Mouse (Mus musculus): ENCODE results near the gene Vgll4.

Gene Vgll4

DNA sequence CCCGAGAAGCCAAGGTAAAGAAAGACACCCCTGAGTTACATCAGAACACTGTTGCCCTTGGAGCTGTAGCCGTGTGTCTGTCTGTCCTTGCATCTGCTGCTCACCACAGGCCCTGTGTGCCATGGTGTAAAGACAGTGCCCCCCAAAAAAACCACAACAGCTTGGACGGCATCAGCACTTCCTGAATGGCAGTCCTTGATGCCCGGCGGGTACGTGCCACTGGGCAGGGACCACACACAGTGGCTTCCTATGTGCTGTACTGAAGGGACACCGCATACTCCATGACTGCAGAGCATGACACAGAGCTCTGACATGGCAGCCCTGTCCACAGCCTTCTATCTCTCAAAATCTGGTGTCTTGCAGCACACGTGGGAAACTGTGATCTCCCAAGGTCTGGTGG lies 120.0 kb downstream of the Vgll4 start:
- in situ Hi-C loops (cut with MseI, MboI): no loop called here

DNA sequence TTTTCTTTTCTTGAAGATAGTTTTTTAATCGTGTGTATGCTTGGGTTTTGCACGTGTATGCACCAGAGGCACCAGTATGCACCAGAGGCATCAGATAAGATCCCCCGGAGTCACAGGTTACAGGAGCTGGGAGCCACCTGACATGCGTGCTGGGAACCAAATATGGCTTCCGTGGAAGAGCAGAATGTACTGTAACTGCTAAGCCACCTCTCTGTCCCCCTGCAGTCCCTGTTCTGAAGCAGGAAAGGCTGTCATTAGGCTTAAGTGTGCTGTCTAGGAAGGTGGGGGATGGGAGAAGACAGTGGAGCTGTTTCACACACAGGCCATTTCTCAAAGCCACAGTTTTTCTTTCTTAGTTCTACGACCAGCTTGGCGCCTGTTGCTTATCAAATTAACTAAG lies 121.0 kb downstream of the Vgll4 start:
- in situ Hi-C loops (cut with MseI, MboI): no loop called here

DNA sequence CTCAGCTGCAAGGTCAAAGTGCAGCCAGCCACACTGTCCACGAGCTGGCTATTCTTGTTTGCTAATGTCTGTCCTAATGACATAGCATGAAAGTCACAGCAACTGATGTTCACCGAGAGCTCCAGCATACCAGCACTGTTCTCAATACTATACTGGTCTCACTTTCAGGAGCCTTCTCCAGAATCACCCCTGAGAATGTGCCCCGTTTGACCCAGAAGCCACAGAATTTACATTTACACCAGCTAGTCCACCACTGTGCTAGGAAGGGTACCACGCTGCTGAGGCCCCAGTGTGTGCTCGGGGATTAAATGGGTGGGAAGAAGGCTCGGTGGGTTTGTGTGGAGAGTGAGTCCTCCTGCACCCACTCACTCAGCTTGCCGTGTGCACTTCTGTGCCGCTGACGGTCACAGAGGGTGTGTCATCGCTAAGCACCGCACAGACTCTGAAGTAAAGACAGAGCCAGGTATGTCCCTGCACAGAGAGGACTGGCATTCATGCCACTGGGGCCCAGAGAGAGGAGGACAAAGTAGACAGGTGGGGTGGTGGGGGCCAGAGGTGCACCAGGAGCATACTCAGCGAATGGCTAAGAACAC lies 122.1 kb downstream of the Vgll4 start:
- in situ Hi-C loops (cut with MseI, MboI): no loop called here

DNA sequence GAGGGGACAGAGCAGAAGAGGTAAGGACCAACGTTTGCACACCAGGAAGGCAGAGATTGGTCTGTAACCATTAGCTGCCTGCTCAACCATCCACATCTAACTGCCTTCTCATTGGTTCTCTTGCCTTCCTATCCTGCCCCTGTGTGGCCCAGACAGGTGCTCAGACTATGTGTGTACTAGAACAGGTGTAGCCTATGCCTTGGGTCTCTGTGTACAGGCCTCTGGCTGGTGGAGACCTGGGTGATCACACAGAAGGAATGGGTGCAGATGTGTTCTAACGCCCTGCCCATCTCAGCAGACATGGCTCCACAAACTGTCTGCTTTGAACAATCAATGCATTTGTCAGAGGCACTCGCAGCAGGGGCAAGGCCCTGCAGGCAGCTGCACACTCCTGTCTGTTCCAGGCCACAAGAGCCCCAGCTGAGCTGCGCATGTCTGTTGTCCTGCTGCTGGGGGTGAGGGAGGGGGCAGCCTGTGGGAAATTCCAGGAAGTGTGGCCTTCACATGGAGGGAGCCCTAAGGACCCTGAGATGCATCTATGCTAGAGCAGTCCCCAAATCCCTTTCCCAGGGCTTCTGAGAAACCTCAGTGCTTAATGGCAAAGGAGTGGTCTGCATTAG lies 123.5 kb downstream of the Vgll4 start:
- in situ Hi-C loops (cut with MseI, MboI): no loop called here

DNA sequence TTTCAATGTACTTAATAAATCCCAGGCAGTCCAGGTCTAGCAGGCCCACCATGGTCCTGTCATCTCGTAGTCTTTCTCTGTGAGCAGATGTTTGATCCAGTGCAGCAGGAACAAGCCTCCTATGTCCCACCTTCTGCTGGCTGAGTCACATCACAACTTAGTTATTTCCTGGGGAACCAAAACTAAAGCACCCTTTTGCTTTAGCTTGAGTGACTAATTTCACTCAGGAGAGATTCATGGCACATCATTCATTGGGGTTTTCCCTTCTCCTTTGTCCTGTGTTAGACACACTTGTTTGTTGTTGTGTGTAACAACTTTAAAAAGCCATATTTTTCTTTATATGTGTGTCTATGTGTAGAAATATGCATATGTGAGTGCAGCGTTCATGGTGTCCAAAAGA lies 126.9 kb downstream of the Vgll4 start:
- in situ Hi-C loops (cut with MseI, MboI): no loop called here

DNA sequence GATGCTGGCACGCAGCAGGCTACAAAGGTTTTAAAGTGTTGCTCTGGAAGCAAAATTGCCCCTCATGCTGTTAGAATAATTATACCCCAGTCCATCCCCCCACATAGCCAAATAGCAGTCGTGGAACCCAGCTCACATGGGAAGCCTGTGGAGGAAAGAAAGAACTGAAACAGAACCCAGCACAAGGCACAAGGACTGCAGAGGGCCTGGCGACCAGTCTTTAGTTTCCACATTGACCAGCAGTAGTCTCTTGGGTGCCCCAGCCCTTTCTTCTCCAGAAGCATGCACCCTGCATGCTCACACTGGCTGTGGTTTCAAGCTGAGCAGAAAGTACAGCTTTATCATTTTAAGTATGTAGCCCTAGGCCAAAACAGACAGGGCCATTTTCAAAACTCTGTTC lies 127.7 kb downstream of the Vgll4 start:
- in situ Hi-C loops (cut with MseI, MboI): no loop called here

DNA sequence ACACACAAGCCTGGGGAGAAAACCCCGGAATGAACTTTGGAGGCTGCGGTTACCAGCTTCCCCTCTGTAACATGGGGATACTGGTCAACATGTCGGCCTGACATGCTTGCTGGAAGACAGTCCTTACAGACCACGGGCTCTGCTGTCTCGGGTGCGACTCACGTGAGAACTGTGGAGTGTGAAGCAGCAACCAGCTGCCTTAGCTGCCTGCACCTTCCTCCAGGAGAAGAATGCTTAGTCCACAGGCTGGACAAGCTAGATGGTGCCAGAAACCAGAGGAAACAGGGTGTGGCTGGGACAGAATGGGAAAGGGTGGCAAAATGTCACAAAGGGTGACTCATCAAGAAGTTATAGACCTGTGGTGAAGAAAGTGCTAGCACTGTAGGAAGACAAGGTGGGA lies 129.8 kb downstream of the Vgll4 start:
- in situ Hi-C loops (cut with MseI, MboI): no loop called here

DNA sequence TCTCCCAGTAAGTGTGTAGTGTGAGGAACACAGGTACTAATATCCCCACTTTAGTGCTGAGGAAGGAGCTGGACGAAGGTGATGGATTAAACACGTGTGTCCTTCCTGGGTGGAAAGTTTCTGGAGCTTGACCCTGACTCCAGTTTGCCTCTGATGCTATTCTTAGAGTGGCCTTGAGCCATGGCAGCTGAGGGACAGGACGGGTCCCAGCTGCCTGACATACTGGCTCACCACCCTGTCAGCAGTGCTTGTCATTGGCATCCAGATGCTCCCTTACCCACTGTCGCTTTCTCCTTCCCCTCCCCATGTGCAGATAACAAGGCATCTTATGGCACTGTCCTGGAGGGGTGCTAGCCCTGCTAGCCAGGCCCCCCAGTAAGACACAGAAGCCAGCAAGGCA lies 130.9 kb downstream of the Vgll4 start:
- in situ Hi-C loops (cut with MseI, MboI): no loop called here

DNA sequence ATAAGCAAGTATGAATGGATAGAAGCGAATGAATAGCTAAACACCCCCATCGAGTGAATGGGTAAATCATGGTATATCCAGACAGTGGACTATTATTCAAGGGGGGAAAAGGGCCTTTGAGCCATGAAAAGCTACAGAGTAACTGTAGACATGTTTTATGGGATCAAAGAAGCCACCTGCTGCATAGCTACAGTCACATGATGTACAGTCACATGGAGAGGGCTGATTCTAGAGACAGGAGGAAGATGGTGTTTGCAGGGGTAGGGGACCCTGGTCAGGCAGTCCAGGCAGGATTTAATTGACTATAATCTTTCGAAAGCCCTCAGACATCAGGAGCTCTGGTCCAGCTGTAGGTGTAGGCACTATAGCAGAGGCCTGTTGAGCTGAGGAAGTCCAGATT lies 133.4 kb downstream of the Vgll4 start:
- in situ Hi-C loops (cut with MseI, MboI): no loop called here

DNA sequence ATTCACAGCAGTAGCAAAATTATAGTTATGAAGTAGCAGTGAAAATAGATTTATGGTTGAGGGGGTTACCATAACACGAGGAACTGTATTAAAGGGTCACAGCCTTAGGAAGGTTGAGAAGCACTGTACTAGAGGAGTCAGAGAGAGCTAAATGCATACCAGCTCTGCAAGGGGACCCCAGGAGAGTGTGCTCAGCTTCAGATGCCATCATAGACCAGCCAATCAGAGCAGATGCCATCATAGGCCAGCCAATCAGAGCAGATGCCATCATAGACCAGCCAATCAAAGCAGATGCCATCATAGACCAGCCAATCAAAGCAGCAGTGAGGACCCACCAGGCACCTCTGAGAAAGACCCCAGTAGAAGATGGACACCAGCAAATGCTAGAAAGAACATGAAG lies 134.0 kb downstream of the Vgll4 start:
- in situ Hi-C loops (cut with MseI, MboI): no loop called here

DNA sequence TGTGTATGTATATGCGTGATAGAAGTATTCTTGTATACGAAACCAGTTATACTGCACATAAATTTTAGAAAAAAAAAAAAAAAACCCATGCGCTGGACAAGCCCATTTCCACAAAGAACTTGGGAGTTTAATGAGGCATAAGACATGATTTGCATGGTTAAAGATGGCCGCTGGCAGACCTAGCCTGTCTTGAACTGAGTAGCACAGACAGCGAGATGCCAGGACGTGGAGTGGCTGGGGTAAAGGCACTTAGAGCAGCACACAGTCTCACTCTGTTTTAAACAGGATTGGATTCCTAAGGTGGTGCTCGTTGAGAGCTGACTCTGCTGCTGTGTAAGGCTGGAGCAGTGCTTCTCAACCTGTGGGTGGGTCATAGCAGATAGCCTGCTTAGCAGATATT lies 134.4 kb downstream of the Vgll4 start:
- in situ Hi-C loops (cut with MseI, MboI): no loop called here

DNA sequence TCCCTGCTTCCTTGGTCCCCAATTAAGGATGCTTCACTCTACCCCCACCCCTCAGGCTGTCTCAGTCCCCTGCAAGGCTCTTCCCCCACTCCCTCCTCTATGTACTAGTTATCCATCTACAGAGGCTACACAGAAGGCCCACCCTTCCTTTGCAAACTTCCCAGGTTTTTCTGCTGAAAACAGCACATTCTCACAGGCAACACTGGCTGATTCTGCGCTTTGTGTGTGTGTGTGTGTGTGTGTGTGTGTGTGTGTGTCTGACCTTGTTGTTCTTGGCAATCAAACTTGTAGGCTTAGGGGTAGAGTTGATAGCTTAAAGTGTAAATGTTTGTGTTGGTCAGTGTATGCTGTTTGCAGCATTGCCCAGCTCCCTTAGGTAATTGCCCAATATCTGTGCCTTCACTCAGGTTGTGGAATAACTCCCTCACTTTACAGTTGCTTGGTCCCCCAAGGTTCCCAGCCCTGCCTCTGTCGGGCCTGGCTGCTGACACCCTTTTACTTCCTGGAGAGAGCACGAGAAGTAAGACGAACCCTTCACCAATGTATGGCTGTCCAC lies 135.9 kb downstream of the Vgll4 start:
- in situ Hi-C loops (cut with MseI, MboI): no loop called here

DNA sequence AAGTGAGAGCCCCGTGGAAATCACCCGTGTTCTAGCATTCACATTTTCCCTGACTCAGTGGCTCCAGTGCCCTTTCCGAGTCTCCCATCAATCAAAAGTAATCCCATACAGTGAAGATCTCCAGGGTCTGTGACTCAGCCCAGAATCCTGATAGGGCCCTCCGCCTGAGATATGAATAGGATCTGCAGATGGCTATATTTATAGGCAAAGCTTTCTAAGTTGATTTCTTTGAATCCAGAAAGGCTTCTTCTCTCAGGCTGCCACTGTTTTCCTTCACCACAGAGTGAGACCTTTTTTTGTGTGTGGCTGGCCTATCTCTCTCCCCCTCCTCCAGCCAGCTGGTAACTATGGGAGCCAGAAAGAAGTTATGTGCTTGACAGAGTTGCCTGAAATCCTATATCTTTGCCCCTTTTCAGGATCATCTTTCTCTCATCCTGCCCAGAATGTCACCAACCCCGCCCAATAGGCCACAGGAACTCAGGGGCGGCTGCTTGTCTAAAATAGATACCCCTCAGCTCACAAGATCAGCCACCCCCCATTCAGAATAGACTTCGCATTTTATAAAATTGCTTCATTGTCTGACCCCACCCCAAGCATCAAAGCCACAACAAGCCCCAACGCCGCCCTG lies 136.6 kb downstream of the Vgll4 start:
- in situ Hi-C loops (cut with MseI, MboI): no loop called here

DNA sequence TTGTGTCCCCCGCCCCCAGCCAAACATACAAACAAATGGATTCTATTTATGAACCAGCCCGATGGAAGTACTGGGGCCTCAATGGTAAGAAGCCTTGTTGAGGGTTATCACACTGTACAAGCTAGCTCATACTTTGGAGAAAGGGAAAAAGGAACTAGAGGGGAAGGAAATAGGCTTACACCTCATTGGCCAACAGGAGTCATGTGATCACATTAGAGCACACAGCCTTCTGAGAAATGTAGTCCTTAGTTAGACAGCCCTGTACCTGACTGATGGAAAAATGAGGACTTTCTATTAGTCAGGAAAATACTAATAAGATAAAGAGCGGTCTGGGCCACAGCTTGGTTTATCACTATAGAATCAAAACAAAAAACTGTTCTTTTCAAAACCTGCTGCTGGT lies 138.0 kb downstream of the Vgll4 start:
- in situ Hi-C loops (cut with MseI, MboI): no loop called here

DNA sequence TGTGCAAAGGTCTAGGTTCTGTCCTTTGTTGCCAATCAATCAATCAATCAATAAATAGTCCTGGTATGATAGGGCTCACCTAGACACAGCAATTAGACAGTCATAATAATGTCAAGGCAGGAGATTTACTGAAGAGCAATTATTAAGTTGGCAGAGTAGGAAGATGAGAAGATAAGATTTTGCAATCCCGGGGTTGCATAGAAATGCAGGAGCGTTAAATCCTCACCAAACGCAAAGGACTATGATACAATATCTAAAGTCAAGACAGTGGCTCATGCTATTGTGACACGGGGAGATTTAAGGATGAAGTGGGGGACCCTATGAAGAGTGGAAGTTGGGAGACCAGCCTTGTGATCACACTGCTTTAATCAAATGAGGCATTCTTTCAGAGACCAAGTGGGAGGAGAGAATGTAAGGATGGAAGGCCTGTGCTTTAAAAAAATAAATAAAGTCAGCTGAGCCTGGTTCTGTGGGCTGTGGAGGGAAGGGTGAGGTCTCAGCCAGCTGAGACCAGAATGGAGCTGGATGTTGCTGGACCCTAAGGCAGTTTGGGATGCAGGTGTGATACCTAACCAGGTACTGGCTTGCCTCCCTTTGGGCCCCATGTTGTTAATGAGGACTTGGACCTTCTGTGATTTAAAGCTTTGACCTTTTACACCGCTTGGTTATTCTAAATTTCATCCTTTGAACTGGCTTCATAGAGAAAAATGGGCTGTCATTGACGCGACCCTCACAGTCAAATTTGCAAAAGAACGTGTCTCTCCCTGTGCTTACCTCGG lies 139.9 kb downstream of the Vgll4 start:
- in situ Hi-C loops (cut with MseI, MboI): no loop called here

DNA sequence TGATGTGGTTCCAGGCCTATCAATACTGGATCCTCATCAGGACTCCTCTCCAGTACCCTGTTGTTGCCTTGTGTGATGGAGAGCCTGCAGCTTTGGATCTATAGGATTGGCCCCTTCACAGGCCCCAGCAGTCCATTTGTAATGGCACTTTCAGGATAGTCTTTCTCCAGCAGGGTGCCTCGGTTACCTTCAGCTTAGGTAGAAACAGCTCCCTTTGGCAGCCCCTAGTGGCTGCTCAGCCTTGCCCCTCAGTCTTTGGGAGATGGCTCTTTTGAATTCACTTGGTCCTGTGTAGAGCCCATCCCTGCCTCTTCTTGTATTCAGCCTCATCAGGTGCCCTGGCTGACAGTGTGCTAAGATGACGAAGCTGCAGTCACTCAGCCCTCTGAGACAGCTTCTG lies 142.9 kb downstream of the Vgll4 start:
- in situ Hi-C loops (cut with MseI, MboI): no loop called here

DNA sequence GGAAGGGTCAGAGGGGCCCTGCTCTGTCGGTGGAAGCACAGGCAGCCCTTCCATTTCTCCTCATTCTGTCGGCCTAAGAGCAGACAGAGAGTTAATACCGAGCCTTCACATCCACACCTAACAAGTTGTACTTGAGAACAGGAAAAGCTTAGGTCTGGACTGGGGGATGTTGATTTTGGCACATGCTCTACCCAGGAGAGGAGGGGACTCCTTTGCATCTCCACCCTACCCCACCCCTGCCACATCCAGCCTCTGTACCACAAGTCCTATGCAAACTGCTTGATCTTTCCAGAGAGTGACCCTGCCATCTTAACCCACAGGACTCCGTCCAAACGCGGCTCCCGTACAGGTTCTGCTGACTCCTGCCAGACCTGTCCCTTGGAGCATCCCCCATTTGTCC lies 148.1 kb downstream of the Vgll4 start:
- in situ Hi-C loops (cut with MseI, MboI): no loop called here

DNA sequence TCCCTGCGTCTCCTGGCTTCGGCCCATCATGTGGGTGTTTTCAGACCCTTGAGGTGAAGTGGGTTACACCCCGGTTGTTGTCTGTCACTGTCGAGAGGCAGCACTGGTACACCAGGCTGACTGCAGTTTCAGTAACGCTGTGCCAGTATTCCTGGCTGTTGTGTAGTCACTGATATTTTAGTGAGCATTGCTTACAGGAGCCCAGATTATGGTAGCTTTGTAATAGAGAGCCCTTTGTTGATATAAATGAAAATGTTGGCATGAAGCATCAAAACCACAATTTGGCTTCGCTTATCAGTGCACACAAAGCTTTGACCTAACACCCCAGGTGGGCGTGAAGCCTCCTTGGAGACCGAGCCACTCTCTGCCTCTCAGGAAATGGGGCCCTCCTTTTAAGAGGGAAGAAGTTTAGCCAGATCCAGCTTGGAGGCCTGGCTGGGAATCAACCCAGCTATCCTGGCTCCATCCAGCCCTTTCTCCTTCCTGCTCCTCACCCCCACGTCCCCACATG lies 149.8 kb downstream of the Vgll4 start:
- in situ Hi-C loops (cut with MseI, MboI): no loop called here

DNA sequence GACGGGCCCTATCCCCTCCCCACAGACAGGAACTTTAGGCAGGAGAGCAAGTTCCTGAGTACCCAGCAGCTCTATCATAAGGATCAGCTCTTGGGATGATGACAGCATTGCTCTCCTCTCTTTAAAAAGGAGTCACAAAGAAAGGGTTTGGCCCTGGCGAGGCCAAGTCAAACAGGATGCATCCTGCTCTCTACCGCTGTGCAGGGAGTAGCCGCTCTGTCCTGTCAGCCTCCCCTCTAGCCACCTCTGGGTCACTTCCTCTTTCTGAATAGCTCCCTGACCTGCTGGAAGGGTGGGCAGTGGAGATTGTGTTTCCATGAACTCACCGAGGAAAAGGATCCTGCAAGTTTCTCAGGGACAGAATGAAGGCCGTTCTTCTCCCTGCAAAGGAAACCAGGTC lies 151.3 kb downstream of the Vgll4 start:
- in situ Hi-C loops (cut with MseI, MboI): no loop called here

DNA sequence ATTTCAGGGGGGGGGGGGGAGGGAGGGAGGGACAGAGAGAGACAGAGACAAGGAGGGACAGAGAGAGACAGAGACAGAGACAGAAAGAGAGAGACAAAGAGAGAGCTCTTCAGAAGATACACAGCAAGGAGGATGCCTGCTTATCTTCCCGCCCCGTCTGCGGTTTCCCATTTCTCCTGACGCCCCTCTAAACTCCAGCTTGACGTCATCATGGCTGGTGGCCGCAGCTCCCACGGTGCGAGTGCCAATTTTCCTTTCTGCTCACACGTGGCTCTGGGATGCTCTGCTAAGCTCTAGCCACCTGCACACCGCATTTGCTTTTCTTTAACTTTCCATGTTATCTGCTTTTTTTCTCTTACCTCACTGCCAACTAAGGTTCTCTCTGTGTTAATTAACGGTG lies 151.8 kb downstream of the Vgll4 start:
- in situ Hi-C loops (cut with MseI, MboI): no loop called here

DNA sequence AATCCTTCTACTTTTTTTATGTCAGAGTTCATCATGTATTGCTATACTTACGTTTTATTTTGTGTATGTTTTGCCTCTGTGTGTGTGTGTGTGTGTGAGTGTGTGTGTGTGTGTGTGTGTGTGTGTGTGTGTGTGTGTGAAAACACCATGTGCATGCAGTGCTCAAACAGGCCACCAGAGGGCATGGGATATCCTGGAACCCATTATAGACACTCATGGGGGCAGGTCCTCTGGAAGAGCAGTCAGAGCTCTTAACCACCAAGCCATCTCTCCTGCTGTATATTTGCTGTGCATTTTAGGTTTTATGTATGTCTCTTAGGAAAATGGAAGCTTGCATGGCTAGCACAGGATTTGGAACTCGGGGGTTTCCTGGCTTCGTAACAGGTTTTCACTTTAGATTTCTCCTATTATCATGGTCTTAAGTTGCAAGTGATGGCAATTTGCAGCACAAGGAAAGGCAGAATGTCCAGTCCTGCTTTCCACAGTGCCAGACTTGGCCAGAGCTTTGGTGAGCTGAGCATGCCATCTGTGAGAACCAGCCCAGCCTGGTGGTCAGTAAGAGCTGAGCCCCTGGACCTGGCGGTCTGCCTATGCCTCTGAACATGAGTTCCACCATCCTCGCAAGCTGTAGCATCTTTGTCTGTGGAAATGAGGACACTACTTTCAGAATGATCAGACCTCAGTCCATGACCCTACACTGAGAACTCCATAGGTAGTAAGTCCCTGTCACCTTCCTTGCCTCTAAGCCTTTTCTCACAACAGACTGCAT lies 154.7 kb downstream of the Vgll4 start:
- in situ Hi-C loops (cut with MseI, MboI): no loop called here
